Comparison of ENCODE assay signal across 9 mouse cellular contexts in genomic region chr6:48552918-48553317, GRCm38 (mm10). TPM values are rescaled to one million over a fixed set of nuclear protein-coding genes. Genes with fewer than 3 reads are reported as not detected.
DNase-seq lines count a peak whose midpoint lies in the region; ATAC-seq and TF ChIP-seq lines count a peak whose summit lies in the region.
"Had no signal": no experiment of that assay in that cellular context is flagged by ENCODE, and none has a peak within 500 bp of the region (broad histone marks: within the 10 kb centered on the region; RNA-seq: fewer than 3 reads in every experiment).

No protein-coding gene starts in this region.

- H3K27me3 ChIP-seq in lung, postnatal 0 days (replicated peaks; ENCODE audit: insufficient read depth, low read length): no peaks in the 10 kb centered on the region
- H3K27me3 ChIP-seq in forebrain, embryonic 14.5 days (replicated peaks; ENCODE audit: control insufficient read depth, insufficient read depth, low read length): no peaks in the 10 kb centered on the region; the same call in 1 of the 2 replicates

- no peak overlapping the region for H3K27ac ChIP-seq in lung, postnatal 0 days (ENCODE audit: low read length)
- no peak overlapping the region for H3K27ac ChIP-seq in forebrain, embryonic 14.5 days (ENCODE audit: low read depth, low read length)

- intact Hi-C loops in heart, postnatal 36 days (cut with DNase I): no loop called here

- TF ChIP-seq EP300 in lung, postnatal 0 days (IDR thresholded peaks at IDR 0.05): no peak

- WGBS in lung, postnatal 0 days: 49% methylated on average over 4 of the region's 4 CpGs
- WGBS in forebrain, embryonic 14.5 days: 76% methylated on average over 4 of the region's 4 CpGs

- H3K4me3 ChIP-seq in lung, postnatal 0 days (ENCODE audit: low read depth, low read length): no peak overlapping the region
- no peak overlapping the region for H3K4me3 ChIP-seq in forebrain, embryonic 14.5 days (ENCODE audit: low read depth, low read length)

- TF ChIP-seq CTCF in lung, postnatal 0 days (IDR thresholded peaks at IDR 0.05): no peak

- no peaks in the 10 kb centered on the region for H3K36me3 ChIP-seq in lung, postnatal 0 days (ENCODE audit: insufficient read depth, low read length)
- peaks cover under 1% of the 10 kb centered on the region; the same call in 1 of the 2 replicates for H3K36me3 ChIP-seq in forebrain, embryonic 14.5 days (ENCODE audit: control insufficient read depth, insufficient read depth, low read length)
- H3K36me3 ChIP-seq: G1E had no signal

- H3K9me3 ChIP-seq in lung, postnatal 0 days (ENCODE audit: low read length): no peaks in the 10 kb centered on the region
- no peaks in the 10 kb centered on the region for H3K9me3 ChIP-seq in forebrain, embryonic 14.5 days (replicated peaks; ENCODE audit: control insufficient read depth, low read length)
- H3K9me3 ChIP-seq: G1E had no signal

- H3K4me1 ChIP-seq in lung, postnatal 0 days (ENCODE audit: insufficient read depth, low read depth, low read length): peaks cover 4% of the 10 kb centered on the region; the same call in 1 of the 2 replicates
- peaks cover 8% of the 10 kb centered on the region for H3K4me1 ChIP-seq in forebrain, embryonic 14.5 days (ENCODE audit: control insufficient read depth, insufficient read depth, low read length)

- peak; percentile 39 for DNase-seq in cerebellum, adult 11-12 months
- DNase-seq in cerebellum, postnatal 10 days: no peak
- DNase-seq in spleen, postnatal 36 days (ENCODE audit: low spot score in 2 of 2): peak; percentile 24 to 36
- no peak for DNase-seq in spleen, adult 18-20 months
- peak; percentile 25 for DNase-seq in lung, postnatal 0 days (ENCODE audit: low spot score)
- DNase-seq in ovary, postnatal 36 days (ENCODE audit: low spot score): no peak
- no peak for DNase-seq in forebrain, embryonic 14.5 days (ENCODE audit: low spot score)
- DNase-seq in heart, postnatal 36 days: no peak

- H3K9ac ChIP-seq in lung, postnatal 0 days (replicated peaks; ENCODE audit: low read depth): no peak overlapping the region
- no peak overlapping the region for H3K9ac ChIP-seq in forebrain, embryonic 14.5 days (ENCODE audit: low read length)

- no peak for ATAC-seq in lung, postnatal 0 days
- ATAC-seq in forebrain, embryonic 14.5 days: no peak

- H3K4me2 ChIP-seq in lung, postnatal 0 days (replicated peaks; ENCODE audit: low read depth, low read length): no peak overlapping the region
- no peak overlapping the region for H3K4me2 ChIP-seq in forebrain, embryonic 14.5 days (ENCODE audit: low read length)

RNA-seq across cellular contexts. Expression of gene Lrrc61, which starts 1.7 kb away (rescaled TPM):
- 4.2 and 4.7 TPM in 2 replicates for polyA plus RNA-seq in lung, postnatal 0 days (2015; fragmentation: Nextera tagmentation; extraction: Ambion mirVana)
- 10.7 and 10.9 TPM in 2 replicates for polyA plus RNA-seq in forebrain, embryonic 14.5 days (2014; fragmentation: Nextera tagmentation; extraction: Ambion mirVana)
- total RNA-seq in heart, postnatal 36 days (2021): 10 to 100 TPM; 16.7 to 26.6 TPM
- polyA plus RNA-seq: G1E had no signal

RNA-seq across cellular contexts. Expression of gene Atp6v0e2, which starts 15.5 kb away (rescaled TPM):
- 8.4 and 9.1 TPM in 2 replicates for polyA plus RNA-seq in lung, postnatal 0 days (2015; fragmentation: Nextera tagmentation; extraction: Ambion mirVana)
- 152 and 161 TPM in 2 replicates for polyA plus RNA-seq in forebrain, embryonic 14.5 days (2014; fragmentation: Nextera tagmentation; extraction: Ambion mirVana)
- 10 to 100 TPM; 18.7 to 20.9 TPM for total RNA-seq in heart, postnatal 36 days (2021)
- polyA plus RNA-seq: G1E had no signal

RNA-seq across cellular contexts. Expression of gene Rarres2, which starts 19.7 kb away (rescaled TPM):
- 301 and 319 TPM in 2 replicates for polyA plus RNA-seq in lung, postnatal 0 days (2015; fragmentation: Nextera tagmentation; extraction: Ambion mirVana)
- 4.0 and 5.3 TPM in 2 replicates for polyA plus RNA-seq in forebrain, embryonic 14.5 days (2014; fragmentation: Nextera tagmentation; extraction: Ambion mirVana)
- 100 to 1,000 TPM in 1 of 2 experiments, 10 to 100 TPM in 1; 70.4 to 101 TPM for total RNA-seq in heart, postnatal 36 days (2021)
- polyA plus RNA-seq: G1E had no signal

RNA-seq across cellular contexts. Expression of gene Gm45021, which starts 36.5 kb away (rescaled TPM):
- polyA plus RNA-seq in lung, postnatal 0 days (2015; fragmentation: Nextera tagmentation; extraction: Ambion mirVana): not detected in 2 replicates
- polyA plus RNA-seq in forebrain, embryonic 14.5 days (2014; fragmentation: Nextera tagmentation; extraction: Ambion mirVana): not detected in 2 replicates
- not detected for total RNA-seq in heart, postnatal 36 days (2021)
- total RNA-seq: G1E had no signal
- polyA plus RNA-seq: G1E had no signal

RNA-seq across cellular contexts. Expression of gene Repin1, which starts 40.8 kb away (rescaled TPM):
- polyA plus RNA-seq in lung, postnatal 0 days (2015; fragmentation: Nextera tagmentation; extraction: Ambion mirVana): 15.2 and 15.5 TPM in 2 replicates
- polyA plus RNA-seq in forebrain, embryonic 14.5 days (2014; fragmentation: Nextera tagmentation; extraction: Ambion mirVana): 27.3 and 34.3 TPM in 2 replicates
- total RNA-seq in heart, postnatal 36 days (2021): 10 to 100 TPM; 27.3 to 33.7 TPM
- polyA plus RNA-seq: G1E had no signal

Comparison
In these comparisons a context has a peak if more than half of its experiments do, and no peak if none do; other contexts are left out.
1. DNase-seq: peak in cerebellum, adult 11-12 months (single experiment), spleen, postnatal 36 days (2 of 2) and lung, postnatal 0 days (single experiment); none in cerebellum, postnatal 10 days (0 of 2), spleen, adult 18-20 months (0 of 2), ovary, postnatal 36 days (single experiment), forebrain, embryonic 14.5 days (single experiment) and heart, postnatal 36 days (0 of 2).
2. RNA of gene Atp6v0e2, which starts 15.5 kb away (polyA plus RNA-seq): 152 to 161 TPM in forebrain, embryonic 14.5 days; 8.4 to 9.1 TPM in lung, postnatal 0 days; every median in the first group is over 10 times any median in the second.
3. RNA of gene Rarres2, which starts 19.7 kb away (polyA plus RNA-seq): 301 to 319 TPM in lung, postnatal 0 days; 4.0 to 5.3 TPM in forebrain, embryonic 14.5 days; every median in the first group is over 10 times any median in the second.